Mouse (Mus musculus) liver, embryonic 16.5 days (tissue): ENCODE measurements around the gene Mgat4a. TPM values are rescaled to one million over a fixed set of nuclear protein-coding genes. Genes with fewer than 3 reads are reported as not detected.

ENCODE experiments used
- ATAC-seq: fragments of 200-750 bp; cut with Nextera tagmentation; 2 replicates; pipeline ENCODE4 v1.8.0; 2017; ENCODE audit warnings: low read depth, mild to moderate bottlenecking, moderate number of reproducible peaks, moderate library complexity
- H3K27ac ChIP-seq: fragments of 300-500 bp; sonication (generic); 2 replicates; pipeline ENCODE4 v1.5.1; 2014; ENCODE audit warnings: mild to moderate bottlenecking, low read length
- H3K27me3 ChIP-seq: fragments of 300-500 bp; sonication (generic); 2 replicates; pipeline ENCODE4 v1.6.1; 2014; ENCODE audit warnings: low read depth, low read length, mixed read lengths; ENCODE audit not compliant: control insufficient read depth, insufficient read depth
- H3K36me3 ChIP-seq: fragments of 300-500 bp; sonication (generic); 2 replicates; pipeline ENCODE4 v1.6.1; 2014; ENCODE audit warnings: mild to moderate bottlenecking; ENCODE audit not compliant: control insufficient read depth, insufficient read depth
- H3K4me1 ChIP-seq: fragments of 300-500 bp; sonication (generic); 2 replicates; pipeline ENCODE4 v1.6.1; 2014; ENCODE audit warnings: low read depth, low read length, mixed read lengths; ENCODE audit not compliant: control insufficient read depth
- H3K4me2 ChIP-seq: fragments of 300-500 bp; sonication (generic); 2 replicates; pipeline ENCODE4 v1.6.1; 2014; ENCODE audit warnings: low read depth, low read length, mixed read lengths
- H3K4me3 ChIP-seq: fragments of 300-500 bp; sonication (generic); 2 replicates; pipeline ENCODE4 v1.5.1; 2014; ENCODE audit warnings: low read depth, mild to moderate bottlenecking, low read length
- H3K9ac ChIP-seq: fragments of 300-500 bp; sonication (generic); 2 replicates; pipeline ENCODE4 v1.6.1; 2014; ENCODE audit warnings: low read depth, low read length
- H3K9me3 ChIP-seq: fragments of 300-500 bp; sonication (generic); replicated peaks from 2 replicates; pipeline ENCODE4 v1.6.1; 2016; ENCODE audit warnings: low read length; ENCODE audit not compliant: control insufficient read depth
- WGBS: fragments of 180-500 bp; shearing (Covaris S2); extraction: QIAGEN DNeasy Blood & Tissue Kit; methylation state at CpG from one replicate; pipeline ENCODE4 v1.1.7; 2014; ENCODE audit not compliant: insufficient replicate concordance; 5-methylcytosine and 5-hydroxymethylcytosine counted together
- polyA plus RNA-seq: library from polyadenylated mRNA; unstranded; fragments of >200 nt; fragmentation: Nextera tagmentation; extraction: Ambion mirVana; gene quantifications from 2 replicates; pipeline ENCODE4 v1.2.1, GENCODE M21; 2015

Mgat4a gene
- polyA plus RNA-seq, 1 experiment from 2014 or later = 0.86 TPM

- no peaks in the 10 kb centered on the region for H3K36me3 ChIP-seq
- H3K27ac ChIP-seq = no peak overlapping the region
- no peaks in the 10 kb centered on the region for H3K4me1 ChIP-seq
- no peak overlapping the region for H3K4me3 ChIP-seq
- no peak for ATAC-seq
- H3K9me3 ChIP-seq = no peaks in the 10 kb centered on the region
- no peak overlapping the region for H3K9ac ChIP-seq
- WGBS = 49% methylated on average over 2 of the region's 2 CpGs
- no peak overlapping the region for H3K4me2 ChIP-seq
- no peaks in the 10 kb centered on the region for H3K27me3 ChIP-seq
Measured at GRCm38 (mm10) chr1:37566344-37566743, 25.5 kb upstream of the Mgat4a start.

DNA sequence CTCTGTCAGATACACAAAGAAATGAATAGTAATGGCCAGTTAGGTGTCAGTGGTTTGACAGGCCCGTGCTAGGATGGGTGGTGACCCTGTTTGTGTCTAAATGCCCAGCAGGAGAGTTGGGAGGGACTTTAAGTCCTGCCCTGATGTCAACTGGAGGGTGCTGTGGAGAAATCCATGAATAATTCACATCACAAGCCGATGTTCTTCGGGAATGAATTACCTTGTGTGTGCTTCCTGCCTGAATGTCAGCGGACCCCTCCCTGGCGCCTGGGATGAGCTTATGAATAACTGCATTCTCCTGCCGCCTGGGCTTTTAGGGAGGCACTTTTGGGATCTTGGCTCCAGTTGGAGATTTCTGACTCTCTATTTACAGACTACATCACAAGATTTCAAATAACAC is 24.6 kb upstream of the Mgat4a start:
- Histone ChIP-seq H3K4me1 (no peaks in the 10 kb centered on the region), H3K4me2 (no peak overlapping the region), H3K27ac (no peak overlapping the region), H3K9me3 (no peaks in the 10 kb centered on the region), H3K4me3 (no peak overlapping the region), H3K36me3 (no peaks in the 10 kb centered on the region), H3K27me3 (no peaks in the 10 kb centered on the region), H3K9ac (no peak overlapping the region)
- ATAC-seq = no peak
- 57% methylated on average over 6 of the region's 6 CpGs for WGBS

GRCm38 (mm10) chr1:37561955-37562354 is 21.1 kb upstream of the Mgat4a start:
- Histone ChIP-seq H3K27me3 (no peaks in the 10 kb centered on the region), H3K4me3 (no peak overlapping the region), H3K27ac (no peak overlapping the region), H3K36me3 (no peaks in the 10 kb centered on the region), H3K4me1 (no peaks in the 10 kb centered on the region), H3K4me2 (no peak overlapping the region), H3K9me3 (no peaks in the 10 kb centered on the region), H3K9ac (no peak overlapping the region)
- WGBS = 29% methylated on average over 3 of the region's 3 CpGs
- ATAC-seq = no peak

GRCm38 (mm10) chr1:37560356-37560755 is 19.5 kb upstream of the Mgat4a start:
- H3K27ac ChIP-seq = no peak overlapping the region
- H3K4me3 ChIP-seq = no peak overlapping the region
- H3K27me3 ChIP-seq = no peaks in the 10 kb centered on the region
- no peak overlapping the region for H3K4me2 ChIP-seq
- no peak for ATAC-seq
- no peaks in the 10 kb centered on the region for H3K9me3 ChIP-seq
- no peak overlapping the region for H3K9ac ChIP-seq
- no peaks in the 10 kb centered on the region for H3K4me1 ChIP-seq
- 65% methylated on average over 4 of the region's 4 CpGs for WGBS
- no peaks in the 10 kb centered on the region for H3K36me3 ChIP-seq

DNA sequence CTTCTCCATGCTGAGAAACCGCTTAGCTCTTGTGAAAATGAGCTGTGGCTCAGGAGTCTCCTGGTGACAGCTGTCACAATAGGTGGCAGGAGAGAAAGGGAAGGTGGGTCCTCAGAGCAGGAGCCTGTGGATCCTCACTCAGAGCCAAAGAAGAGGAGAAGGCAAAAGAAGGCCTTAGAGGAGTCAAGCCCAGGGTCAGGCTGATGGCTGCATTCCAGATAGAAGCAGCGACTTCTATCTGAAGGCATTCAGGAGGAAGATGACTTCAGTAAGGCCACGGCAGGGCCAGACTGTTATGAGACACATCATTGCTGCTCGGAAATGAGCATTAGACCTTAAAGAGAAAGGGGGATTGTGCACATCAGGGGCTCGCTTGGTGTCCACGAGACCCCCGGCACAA is 11.2 kb upstream of the Mgat4a start:
- Histone ChIP-seq H3K27me3 (no peaks in the 10 kb centered on the region), H3K9ac (no peak overlapping the region), H3K4me1 (no peaks in the 10 kb centered on the region), H3K27ac (no peak overlapping the region), H3K36me3 (no peaks in the 10 kb centered on the region), H3K4me3 (no peak overlapping the region), H3K9me3 (no peaks in the 10 kb centered on the region), H3K4me2 (no peak overlapping the region)
- 60% methylated on average over 7 of the region's 7 CpGs for WGBS
- no peak for ATAC-seq

GRCm38 (mm10) chr1:37549501-37549900 is 8.7 kb upstream of the Mgat4a start:
- Histone ChIP-seq H3K9me3 (no peaks in the 10 kb centered on the region), H3K9ac (no peak overlapping the region), H3K27ac (no peak overlapping the region), H3K36me3 (no peaks in the 10 kb centered on the region), H3K27me3 (0 out of 2 replicates have a peak, but pooled peaks cover 3% of the 10 kb centered on the region), H3K4me2 (no peak overlapping the region), H3K4me1 (no peaks in the 10 kb centered on the region), H3K4me3 (no peak overlapping the region)
- WGBS = 65% methylated on average over 8 of the region's 8 CpGs
- no peak for ATAC-seq

DNA sequence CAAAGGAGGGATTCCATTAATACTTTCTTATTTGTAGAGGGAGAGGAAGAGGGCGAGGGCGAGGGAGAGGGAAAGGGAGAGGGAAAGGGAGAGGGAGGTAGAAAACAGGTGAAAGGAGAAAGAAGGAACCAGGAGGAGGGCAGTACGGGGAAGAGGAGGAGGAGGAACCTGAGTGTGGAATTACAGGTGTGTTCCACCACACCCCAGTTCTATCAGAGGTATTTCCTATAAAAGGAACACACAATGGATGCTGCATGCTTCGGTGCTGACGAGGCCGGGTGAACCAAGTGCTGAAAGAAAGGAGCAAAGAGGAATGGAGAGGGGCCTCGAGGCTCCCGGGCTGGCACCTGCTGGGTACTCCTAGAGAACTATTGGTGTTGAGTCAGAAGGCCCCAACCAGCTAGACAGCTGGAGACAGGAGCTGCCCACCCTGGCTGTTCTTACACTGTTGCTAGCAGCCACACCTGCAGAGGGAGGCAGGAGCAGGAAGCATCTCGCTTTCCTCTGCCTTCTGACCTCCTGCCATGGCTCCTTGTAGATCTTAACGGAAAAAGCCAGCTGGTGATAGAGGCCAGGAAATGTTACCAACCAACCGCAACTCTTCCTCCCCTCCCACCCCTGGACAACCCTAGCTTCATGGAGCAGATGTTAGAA is 5.7 kb upstream of the Mgat4a start:
- Histone ChIP-seq H3K9ac (no peak overlapping the region), H3K27me3 (peaks cover 17% of the 10 kb centered on the region), H3K4me1 (no peaks in the 10 kb centered on the region; the same call in 1 of the 2 replicates), H3K9me3 (no peaks in the 10 kb centered on the region), H3K4me2 (no peak overlapping the region), H3K36me3 (no peaks in the 10 kb centered on the region), H3K4me3 (no peak overlapping the region), H3K27ac (no peak overlapping the region)
- ATAC-seq = 0 out of 2 replicates have a peak, but pooled peaks have one; percentile 3
- WGBS = 51% methylated on average over 11 of the region's 11 CpGs

DNA sequence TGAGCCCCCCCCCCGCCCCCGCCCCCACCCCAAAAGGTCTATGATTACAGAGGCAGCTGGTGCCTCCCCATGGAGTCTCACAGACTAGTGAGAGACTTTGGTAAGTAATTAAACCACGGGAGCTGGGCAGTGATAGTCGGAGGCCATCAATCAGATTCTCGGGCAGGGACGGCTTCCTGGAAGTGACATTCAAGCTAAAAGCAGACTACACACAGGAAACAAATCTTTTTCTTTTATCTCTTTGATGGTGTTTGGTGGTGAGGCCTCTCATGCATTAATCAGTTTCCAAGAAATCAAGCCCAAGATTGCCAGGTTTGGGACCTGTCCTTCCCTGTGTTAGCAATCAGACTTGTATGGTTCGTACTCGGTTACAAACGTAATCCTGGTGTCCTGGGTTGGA is 3.4 kb upstream of the Mgat4a start:
- peaks cover 35% of the 10 kb centered on the region for H3K27me3 ChIP-seq
- H3K27ac ChIP-seq = no peak overlapping the region
- WGBS = 32% methylated on average over 9 of the region's 9 CpGs
- H3K4me2 ChIP-seq = no peak overlapping the region
- no peak overlapping the region for H3K9ac ChIP-seq
- H3K36me3 ChIP-seq = no peaks in the 10 kb centered on the region
- H3K4me1 ChIP-seq = peaks cover 5% of the 10 kb centered on the region
- H3K9me3 ChIP-seq = no peaks in the 10 kb centered on the region
- no peak overlapping the region for H3K4me3 ChIP-seq
- no peak for ATAC-seq

DNA sequence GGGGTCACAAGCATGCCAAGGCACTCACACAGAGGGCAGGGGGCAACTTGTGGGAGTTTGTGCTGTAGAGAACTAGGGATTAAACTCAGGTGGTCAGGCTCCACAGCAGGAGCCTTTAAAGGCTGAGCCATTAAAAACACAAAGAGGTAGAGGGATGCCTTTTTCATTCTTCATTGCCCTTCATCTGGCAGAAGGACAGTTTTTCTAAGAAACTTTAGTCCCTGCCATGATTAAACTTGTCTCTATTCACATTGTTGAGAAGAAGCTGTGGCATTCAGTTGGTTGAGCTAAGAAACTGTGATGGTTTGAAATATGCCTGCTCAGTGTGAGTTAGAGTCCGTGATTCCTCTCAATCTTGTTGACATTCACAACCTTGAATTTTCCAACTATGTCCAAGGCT is 2.2 kb upstream of the Mgat4a start:
- peaks cover 35% of the 10 kb centered on the region for H3K27me3 ChIP-seq
- no peak overlapping the region for H3K4me2 ChIP-seq
- 63% methylated on average over 1 of the region's 1 CpGs for WGBS
- H3K9me3 ChIP-seq = no peaks in the 10 kb centered on the region
- no peak overlapping the region for H3K27ac ChIP-seq
- peaks cover 5% of the 10 kb centered on the region for H3K4me1 ChIP-seq
- no peaks in the 10 kb centered on the region for H3K36me3 ChIP-seq
- H3K9ac ChIP-seq = no peak overlapping the region
- no peak overlapping the region for H3K4me3 ChIP-seq
- no peak for ATAC-seq
